Mouse (Mus musculus) MEL (cell line): ENCODE measurements at regions not wholly inside any gene's neighbourhood (a gene's known extent, or its start where the extent isn't known, plus 50 kb on each side); places are given as distances from the start of the nearest gene placed in this dataset.

Source experiments
- DNase-seq: peaks from one replicate; pipeline ENCODE4 v3.0.0; 2011; ENCODE audit warnings: low read depth, low spot score
- H3K27ac ChIP-seq: 2 replicates; pipeline ENCODE4 v1.5.1; 2012; ENCODE audit warnings: low read depth, mild to moderate bottlenecking, control low read depth, low read length, moderate library complexity; ENCODE audit not compliant: control insufficient read depth
- H3K27me3 ChIP-seq, 2 experiments: fragments of 150-350 bp in 1 of 2; sonication (generic) in 1 of 2; 2 replicates each; pipeline ENCODE4 v1.6.1; 2012; ENCODE audit warnings: low read length in 2 of 2, mild to moderate bottlenecking in 2 of 2, improper control_type of control experiment in 1 of 2, moderate library complexity in 1 of 2; ENCODE audit not compliant: insufficient read depth in 2 of 2, control insufficient read depth in 1 of 2
- H3K36me3 ChIP-seq, 2 experiments: 2 replicates each; pipeline ENCODE4 v1.6.1; 2012 to 2014; ENCODE audit warnings: low read length in 2 of 2, improper control_type of control experiment in 1 of 2, inconsistent platforms in 1 of 2, mild to moderate bottlenecking in 1 of 2; ENCODE audit not compliant: insufficient read depth in 2 of 2, control insufficient read depth in 1 of 2
- H3K4me1 ChIP-seq, 2 experiments: fragments of 150-350 bp in 1 of 2; sonication (generic) in 1 of 2; 2 replicates each; pipeline ENCODE4 v1.6.1; 2012; ENCODE audit warnings: low read length in 2 of 2, improper control_type of control experiment in 1 of 2, mild to moderate bottlenecking in 1 of 2; ENCODE audit not compliant: insufficient read depth in 2 of 2, control insufficient read depth in 1 of 2
- H3K4me3 ChIP-seq, 2 experiments: fragments of 150-350 bp in 1 of 2; sonication (generic) in 1 of 2; 2 replicates each; pipeline ENCODE4 v1.5.1; 2012; ENCODE audit warnings: low read depth in 2 of 2, low read length in 2 of 2, mild to moderate bottlenecking in 2 of 2, moderate library complexity in 2 of 2, control low read depth in 1 of 2, improper control_type of control experiment in 1 of 2; ENCODE audit not compliant: control insufficient read depth in 1 of 2, insufficient read depth in 1 of 2
- H3K79me2 ChIP-seq: 2 replicates; pipeline ENCODE4 v1.6.1; 2012; ENCODE audit warnings: mild to moderate bottlenecking, low read length, moderate library complexity; ENCODE audit not compliant: control insufficient read depth, poor library complexity, insufficient read depth
- H3K9ac ChIP-seq: 2 replicates; pipeline ENCODE4 v1.6.1; 2012; ENCODE audit warnings: low read depth, mild to moderate bottlenecking, control low read depth, low read length, moderate library complexity; ENCODE audit not compliant: control insufficient read depth, poor library complexity, severe bottlenecking
- H3K9me3 ChIP-seq: fragments of 150-350 bp; sonication (generic); replicated peaks from 2 replicates; pipeline ENCODE4 v1.6.1; 2012; ENCODE audit warnings: mild to moderate bottlenecking, low read length, improper control_type of control experiment, moderate library complexity; ENCODE audit not compliant: insufficient read depth
- BHLHE40 ChIP-seq: IDR thresholded peaks from 2 replicates; pipeline ENCODE4 v1.6.1; 2012; ENCODE audit warnings: low read depth, mild to moderate bottlenecking, inconsistent platforms, low read length, improper control_type of control experiment, borderline replicate concordance
- CHD2 ChIP-seq: IDR thresholded peaks from 2 replicates; pipeline ENCODE4 v1.6.1; 2011; ENCODE audit warnings: low read length, improper control_type of control experiment
- CTCF ChIP-seq, 3 experiments: IDR thresholded peaks in 2 of 3; conservative IDR thresholded peaks in 1 of 3; 2 replicates each; pipeline ENCODE4 v1.5.1; 2011 to 2012; ENCODE audit warnings: low read length in 3 of 3, low read depth in 2 of 3, mild to moderate bottlenecking in 2 of 3, improper control_type of control experiment in 1 of 3, inconsistent platforms in 1 of 3, mixed read lengths in 1 of 3, moderate library complexity in 1 of 3; ENCODE audit not compliant: control insufficient read depth in 1 of 3, insufficient read depth in 1 of 3, poor library complexity in 1 of 3, severe bottlenecking in 1 of 3
- EP300 ChIP-seq, 2 experiments: IDR thresholded peaks; 2 replicates each; pipeline ENCODE4 v1.6.1; 2011; ENCODE audit warnings: improper control_type of control experiment in 2 of 2, low read length in 2 of 2, low read depth in 1 of 2, mild to moderate bottlenecking in 1 of 2
- HCFC1 ChIP-seq: IDR thresholded peaks from 2 replicates; pipeline ENCODE4 v1.6.1; 2012; ENCODE audit warnings: low read depth, mild to moderate bottlenecking, inconsistent platforms, low read length, improper control_type of control experiment, moderate library complexity
- MAX ChIP-seq: IDR thresholded peaks from 2 replicates; pipeline ENCODE4 v1.6.1; 2011; ENCODE audit warnings: low read length, improper control_type of control experiment
- MEF2A ChIP-seq: IDR thresholded peaks from 2 replicates; pipeline ENCODE4 v1.6.1; 2014; ENCODE audit warnings: low read depth, mild to moderate bottlenecking, inconsistent platforms, low read length, improper control_type of control experiment; ENCODE audit not compliant: poor library complexity, insufficient replicate concordance, severe bottlenecking; ENCODE audit errors: extremely low read depth
- MYB ChIP-seq: IDR thresholded peaks from 2 replicates; pipeline ENCODE4 v1.6.1; 2011; ENCODE audit warnings: mild to moderate bottlenecking, low read depth, low read length, improper control_type of control experiment
- POLR2A ChIP-seq, 2 experiments: IDR thresholded peaks; 2 replicates each; pipeline ENCODE4 v1.6.1; 2011 to 2012; ENCODE audit warnings: low read length in 2 of 2, mild to moderate bottlenecking in 2 of 2, control low read depth in 1 of 2, improper control_type of control experiment in 1 of 2, low read depth in 1 of 2, moderate library complexity in 1 of 2; ENCODE audit not compliant: control insufficient read depth in 1 of 2, insufficient read depth in 1 of 2, poor library complexity in 1 of 2
- POLR2AphosphoS2 ChIP-seq: IDR thresholded peaks from 2 replicates; pipeline ENCODE4 v1.6.1; 2011; ENCODE audit warnings: low read length, improper control_type of control experiment
- POLR2AphosphoS5 ChIP-seq: IDR thresholded peaks from 2 replicates; pipeline ENCODE4 v1.6.1; 2012; ENCODE audit warnings: low read depth, borderline replicate concordance, mild to moderate bottlenecking, inconsistent platforms, low read length, moderate library complexity, mixed read lengths
- UBTF ChIP-seq: IDR thresholded peaks from 2 replicates; pipeline ENCODE4 v1.6.1; 2012; ENCODE audit warnings: low read depth, mild to moderate bottlenecking, inconsistent platforms, low read length, improper control_type of control experiment, moderate library complexity, borderline replicate concordance; ENCODE audit not compliant: insufficient read depth

- no peak for TF ChIP-seq UBTF
- TF ChIP-seq BHLHE40 = no peak
- TF ChIP-seq MEF2A = no peak
- Histone ChIP-seq H3K4me1 (no peaks in the 10 kb centered on the region), H3K4me3 (no peak overlapping the region), H3K36me3 (no peaks in the 10 kb centered on the region), H3K79me2 (no peaks in the 10 kb centered on the region), H3K9me3 (no peaks in the 10 kb centered on the region), H3K27me3 (no peaks in the 10 kb centered on the region), H3K9ac (no peak overlapping the region), H3K27ac (no peak overlapping the region)
- no peak for DNase-seq
These were observed 500.2 kb upstream of the Slc8a1 start for GRCm38 (mm10) chr17:82238361-82238760.

- DNase-seq = no peak
- Histone ChIP-seq H3K4me3 (no peak overlapping the region), H3K27ac (no peak overlapping the region), H3K9me3 (no peaks in the 10 kb centered on the region), H3K36me3 (no peaks in the 10 kb centered on the region), H3K79me2 (no peaks in the 10 kb centered on the region), H3K9ac (no peak overlapping the region), H3K27me3 (no peaks in the 10 kb centered on the region), H3K4me1 (no peaks in the 10 kb centered on the region)
- TF ChIP-seq MAX = no peak
These were observed 499.3 kb upstream of the Slc8a1 start for GRCm38 (mm10) chr17:82237456-82237855.

GRCm38 (mm10) chr17:82215728-82216623 is 477.8 kb upstream of the Slc8a1 start:
- Histone ChIP-seq H3K36me3 (no peaks in the 10 kb centered on the region), H3K27ac (no peak overlapping the region), H3K4me3 (no peak overlapping the region), H3K9me3 (no peaks in the 10 kb centered on the region), H3K4me1 (no peaks in the 10 kb centered on the region), H3K9ac (no peak overlapping the region), H3K79me2 (no peaks in the 10 kb centered on the region), H3K27me3 (no peaks in the 10 kb centered on the region)
- TF ChIP-seq POLR2AphosphoS5 (no peak), EP300 (IDR thresholded peaks at IDR 0.05; ENCODE audit: low read depth in 1 of 2, low read length in 2 of 2) (no peak), MEF2A (no peak), CTCF (IDR thresholded peaks at IDR 0.05 in 2 of 3, conservative IDR thresholded peaks at IDR 0.05 in 1 of 3; ENCODE audit: control insufficient read depth in 1 of 3, insufficient read depth in 1 of 3, low read depth in 2 of 3, low read length in 3 of 3, poor library complexity in 1 of 3, severe bottlenecking in 1 of 3) (no peak), POLR2A (IDR thresholded peaks at IDR 0.05; ENCODE audit: control insufficient read depth in 1 of 2, insufficient read depth in 1 of 2, low read depth in 1 of 2, low read length in 2 of 2, poor library complexity in 1 of 2) (no peak), POLR2AphosphoS2 (no peak), MAX (no peak), HCFC1 (no peak), MYB (no peak), CHD2 (no peak)
- DNase-seq = no peak
